Mouse (Mus musculus) stomach, embryonic 14.5 days (tissue): ENCODE data around the gene Grik5. TPM values are rescaled to one million over a fixed set of nuclear protein-coding genes. Genes with fewer than 3 reads are reported as not detected.

Experiments used
- ATAC-seq: fragments of 200-750 bp; cut with Nextera tagmentation; 2 replicates; pipeline ENCODE4 v1.8.0; 2017; ENCODE audit warnings: low read depth, moderate TSS enrichment; ENCODE audit not compliant: insufficient number of reproducible peaks, insufficient read depth, low FRiP score
- H3K27ac ChIP-seq: fragments of 300-500 bp; sonication (generic); 2 replicates; pipeline ENCODE4 v1.5.1; 2014; ENCODE audit warnings: mild to moderate bottlenecking, low read length, moderate library complexity, mixed read lengths
- H3K27me3 ChIP-seq: fragments of 300-500 bp; sonication (generic); 2 replicates; pipeline ENCODE4 v1.6.1; 2014; ENCODE audit warnings: low read length, control low read depth, mixed read lengths; ENCODE audit not compliant: control insufficient read depth, insufficient read depth
- H3K36me3 ChIP-seq: fragments of 300-500 bp; sonication (generic); 2 replicates; pipeline ENCODE4 v1.6.1; 2014; ENCODE audit warnings: mild to moderate bottlenecking, control low read depth, low read length, moderate library complexity, mixed read lengths; ENCODE audit not compliant: control insufficient read depth, insufficient read depth
- H3K4me1 ChIP-seq: fragments of 300-500 bp; sonication (generic); 2 replicates; pipeline ENCODE4 v1.6.1; 2014; ENCODE audit warnings: low read length, control low read depth, mixed read lengths; ENCODE audit not compliant: control insufficient read depth, insufficient read depth
- H3K4me2 ChIP-seq: fragments of 300-500 bp; sonication (generic); replicated peaks from 2 replicates; pipeline ENCODE4 v1.6.1; 2014; ENCODE audit warnings: low read depth, low read length, control low read depth
- H3K4me3 ChIP-seq: fragments of 300-500 bp; sonication (generic); 2 replicates; pipeline ENCODE4 v1.5.1; 2014; ENCODE audit warnings: low read depth, low read length, control low read depth
- H3K9ac ChIP-seq: fragments of 300-500 bp; sonication (generic); replicated peaks from 2 replicates; pipeline ENCODE4 v1.6.1; 2014; ENCODE audit warnings: low read depth, mild to moderate bottlenecking, control low read depth, low read length, moderate library complexity, mixed read lengths
- H3K9me3 ChIP-seq: fragments of 300-500 bp; sonication (generic); 2 replicates; pipeline ENCODE4 v1.6.1; 2016; ENCODE audit warnings: low read depth, low read length, control low read depth; ENCODE audit not compliant: control insufficient read depth
- WGBS: fragments of 180-500 bp; shearing (Covaris S2); extraction: QIAGEN DNeasy Blood & Tissue Kit; methylation state at CpG from one replicate; pipeline ENCODE4 v1.1.7; 2014; 5-methylcytosine and 5-hydroxymethylcytosine counted together
- microRNA-seq: library from miRNA; unstranded; fragments of <30 nt; microRNA quantifications from one replicate; pipeline ENCODE4, GENCODE M21; 2016
- polyA plus RNA-seq: library from polyadenylated mRNA; unstranded; fragments of >200 nt; fragmentation: Nextera tagmentation; extraction: Ambion mirVana; gene quantifications from 2 replicates; pipeline ENCODE4 v1.2.1, GENCODE M21; 2014

Gene Grik5
- polyA plus RNA-seq, 1 experiment from 2014 or later, result 12.3 TPM

- H3K27ac ChIP-seq, result no peak overlapping the region
- H3K9ac ChIP-seq, result no peak overlapping the region
- H3K4me2 ChIP-seq, result no peak overlapping the region
- WGBS, result 96% methylated on average over 3 of the region's 3 CpGs
- no peak for ATAC-seq
- no peaks in the 10 kb centered on the region for H3K27me3 ChIP-seq
- H3K36me3 ChIP-seq, result no peaks in the 10 kb centered on the region
- H3K4me3 ChIP-seq, result no peak overlapping the region
- H3K9me3 ChIP-seq, result no peaks in the 10 kb centered on the region
- peaks cover 2% of the 10 kb centered on the region; the same call in 1 of the 2 replicates for H3K4me1 ChIP-seq
Observed at GRCm38 (mm10) chr7:24970341-24970740, 101.8 kb downstream of the Grik5 start.

GRCm38 (mm10) chr7:24969805-24970204 is 102.3 kb downstream of the Grik5 start:
- Histone ChIP-seq H3K9ac (no peak overlapping the region), H3K4me3 (no peak overlapping the region), H3K27ac (no peak overlapping the region), H3K4me2 (no peak overlapping the region), H3K27me3 (no peaks in the 10 kb centered on the region), H3K36me3 (no peaks in the 10 kb centered on the region), H3K4me1 (peaks cover 2% of the 10 kb centered on the region; the same call in 1 of the 2 replicates), H3K9me3 (no peaks in the 10 kb centered on the region)
- WGBS, result 83% methylated on average over 12 of the region's 12 CpGs
- no peak for ATAC-seq

DNA sequence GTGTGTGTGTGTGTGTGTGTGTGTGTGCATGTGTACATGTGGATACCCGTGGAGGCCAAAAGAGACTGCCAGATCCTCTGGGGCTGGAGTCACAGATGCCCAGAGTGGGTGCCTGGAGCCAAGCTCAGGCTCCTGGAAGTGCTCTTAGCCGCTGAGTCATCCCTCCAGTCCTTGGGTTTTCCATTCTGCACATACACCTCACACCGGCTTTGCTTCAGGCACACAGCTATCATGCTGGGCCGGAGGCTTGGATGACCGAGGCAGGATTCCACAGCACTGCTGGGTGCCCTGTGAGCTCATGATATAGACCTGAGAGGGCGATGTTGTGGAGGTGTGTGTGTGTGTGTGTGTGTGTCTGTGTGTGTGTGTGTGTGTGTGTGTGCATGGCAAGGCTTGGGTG is 103.7 kb downstream of the Grik5 start:
- peaks cover 2% of the 10 kb centered on the region; the same call in 1 of the 2 replicates for H3K4me1 ChIP-seq
- H3K36me3 ChIP-seq, result no peaks in the 10 kb centered on the region
- no peaks in the 10 kb centered on the region for H3K9me3 ChIP-seq
- no peak overlapping the region for H3K9ac ChIP-seq
- no peaks in the 10 kb centered on the region for H3K27me3 ChIP-seq
- H3K4me3 ChIP-seq, result no peak overlapping the region
- ATAC-seq, result no peak
- H3K27ac ChIP-seq, result no peak overlapping the region
- no peak overlapping the region for H3K4me2 ChIP-seq
- WGBS, result 77% methylated on average over 6 of the region's 6 CpGs

DNA sequence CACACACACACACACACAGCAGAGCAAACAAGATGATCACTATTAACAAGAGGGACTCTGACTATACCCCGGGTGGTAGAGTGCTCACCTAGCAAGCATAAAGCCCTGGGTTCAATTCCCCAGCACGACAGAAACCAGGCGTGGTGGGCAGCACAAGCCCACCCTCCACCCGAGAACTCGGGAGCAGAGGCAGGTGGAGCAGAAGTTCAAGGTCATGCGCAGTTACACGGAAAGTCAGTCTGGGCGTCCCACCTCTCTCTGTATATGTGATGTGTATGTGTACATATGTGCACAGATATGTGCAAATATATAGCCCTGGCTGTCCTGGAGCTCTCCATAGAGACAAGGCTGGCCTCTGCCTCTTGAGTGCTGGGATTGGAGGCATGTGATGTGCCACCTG is 104.2 kb downstream of the Grik5 start:
- Histone ChIP-seq H3K27ac (no peak overlapping the region), H3K27me3 (no peaks in the 10 kb centered on the region), H3K4me2 (no peak overlapping the region), H3K9me3 (no peaks in the 10 kb centered on the region), H3K4me1 (peaks cover 2% of the 10 kb centered on the region; the same call in 1 of the 2 replicates), H3K9ac (no peak overlapping the region), H3K36me3 (no peaks in the 10 kb centered on the region), H3K4me3 (no peak overlapping the region)
- WGBS, result 73% methylated on average over 8 of the region's 8 CpGs
- ATAC-seq, result no peak

DNA sequence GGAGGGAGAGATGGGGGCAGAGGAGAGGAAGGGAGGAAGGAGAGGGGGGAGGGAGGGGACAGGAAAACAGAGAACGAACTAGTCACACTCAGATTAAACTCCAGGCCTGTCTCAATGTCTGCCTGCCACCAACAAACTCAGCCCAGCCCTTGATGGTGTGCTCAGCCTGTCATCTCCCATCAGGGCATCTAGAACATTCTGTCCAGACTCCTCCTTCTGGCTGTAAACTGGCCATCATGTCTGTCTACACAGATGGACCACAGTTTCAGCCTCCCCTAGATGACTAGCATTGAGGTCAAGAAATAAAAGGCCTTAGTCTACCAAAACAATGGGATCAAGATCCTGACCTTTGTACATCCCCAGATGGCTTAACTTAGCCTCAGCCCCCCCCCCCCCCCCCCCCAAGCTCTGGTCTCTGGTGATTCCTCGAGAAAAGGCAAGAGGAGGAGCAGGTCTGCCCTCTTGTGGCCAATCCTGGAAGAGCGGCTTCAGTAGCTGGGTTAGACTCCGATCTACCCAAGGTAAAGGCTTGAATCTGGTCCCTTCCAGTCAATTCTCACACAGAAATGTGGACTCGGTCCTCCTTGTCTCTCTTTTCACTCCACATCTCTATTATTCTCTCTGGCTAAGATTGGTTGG is 107.1 kb downstream of the Grik5 start:
- ATAC-seq, result no peak; the same call in 1 of the 2 replicates
- no peak overlapping the region for H3K27ac ChIP-seq
- no peaks in the 10 kb centered on the region for H3K27me3 ChIP-seq
- no peak overlapping the region for H3K4me2 ChIP-seq
- H3K4me1 ChIP-seq, result no peaks in the 10 kb centered on the region
- H3K9ac ChIP-seq, result no peak overlapping the region
- H3K4me3 ChIP-seq, result no peak overlapping the region
- H3K36me3 ChIP-seq, result no peaks in the 10 kb centered on the region
- WGBS, result 10% methylated on average over 5 of the region's 5 CpGs
- no peaks in the 10 kb centered on the region for H3K9me3 ChIP-seq

DNA sequence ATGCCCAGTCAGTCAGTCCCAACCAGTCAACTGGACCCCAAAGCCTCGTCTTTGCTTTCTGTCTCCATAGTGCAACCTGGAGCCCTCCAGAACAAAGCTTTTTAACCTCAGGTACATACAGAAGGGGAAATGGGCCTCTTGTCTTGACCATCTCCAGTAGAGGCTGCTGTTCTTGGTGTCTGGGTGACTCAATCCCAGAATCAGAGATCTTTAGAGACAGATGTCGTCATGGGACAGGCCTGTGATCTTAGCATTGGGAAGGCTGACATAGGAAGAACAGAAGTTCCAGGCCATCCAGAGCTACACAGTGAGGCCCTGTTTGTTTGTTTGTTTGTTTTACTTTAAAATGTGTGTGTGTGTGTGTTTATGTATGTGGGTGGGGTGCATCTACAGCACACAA is 107.9 kb downstream of the Grik5 start:
- no peak overlapping the region for H3K4me3 ChIP-seq
- H3K9ac ChIP-seq, result no peak overlapping the region
- H3K27me3 ChIP-seq, result no peaks in the 10 kb centered on the region
- no peaks in the 10 kb centered on the region for H3K9me3 ChIP-seq
- H3K27ac ChIP-seq, result no peak overlapping the region
- no peak overlapping the region for H3K4me2 ChIP-seq
- H3K36me3 ChIP-seq, result no peaks in the 10 kb centered on the region
- WGBS, result 72% methylated on average over 2 of the region's 2 CpGs
- no peaks in the 10 kb centered on the region for H3K4me1 ChIP-seq
- no peak for ATAC-seq

Small RNAs within 50 kb of the gene (microRNA-seq; reads per million reads assigned to microRNA genes)
- gene Mir6537, result not detected
- gene Mir7046, result not detected
- not detected for gene Mir7047

Other genes starting within 250 kb of the Grik5 start
- 15.6 and 16.7 TPM in 2 replicates for gene Gm9844, start 210.1 kb downstream of the Grik5 start, polyA plus RNA-seq
- gene Lypd4, start 202.4 kb downstream of the Grik5 start, polyA plus RNA-seq, result not detected in 2 replicates
- gene Dmrtc2, start 202.3 kb downstream of the Grik5 start, polyA plus RNA-seq, result not detected in 2 replicates
- gene Rps19, start 188.0 kb downstream of the Grik5 start, polyA plus RNA-seq, result 3,189 and 3,445 TPM in 2 replicates
- gene Cd79a, start 175.0 kb downstream of the Grik5 start, polyA plus RNA-seq, result 0.33 TPM in 1 of 2 replicates, not detected in the other
- 88.8 and 89.9 TPM in 2 replicates for gene Arhgef1, start 169.4 kb downstream of the Grik5 start, polyA plus RNA-seq
- not detected in 2 replicates for gene Gm4881, start 127.9 kb downstream of the Grik5 start, polyA plus RNA-seq
- gene Rabac1, start 99.6 kb downstream of the Grik5 start, polyA plus RNA-seq, result 191 and 198 TPM in 2 replicates
- gene Atp1a3, start 66.4 kb downstream of the Grik5 start, polyA plus RNA-seq, result 2.8 and 3.2 TPM in 2 replicates
- 25.9 and 27.9 TPM in 2 replicates for gene Zfp574, start 221 bp upstream of the Grik5 start, polyA plus RNA-seq
- 1.8 and 2.3 TPM in 2 replicates for gene Pou2f2, start 107.4 kb upstream of the Grik5 start, polyA plus RNA-seq
- 7.5 and 8.7 TPM in 2 replicates for gene Dedd2, start 148.3 kb upstream of the Grik5 start, polyA plus RNA-seq
- gene Zfp526, start 149.1 kb upstream of the Grik5 start, polyA plus RNA-seq, result 3.7 and 4.2 TPM in 2 replicates
- 14.7 and 15.9 TPM in 2 replicates for gene Gsk3a, start 165.5 kb upstream of the Grik5 start, polyA plus RNA-seq
- 25.8 and 27.7 TPM in 2 replicates for gene Erf, start 178.4 kb upstream of the Grik5 start, polyA plus RNA-seq
- 51.4 and 54.1 TPM in 2 replicates for gene Cic, start 195.4 kb upstream of the Grik5 start, polyA plus RNA-seq
- 274 and 284 TPM in 2 replicates for gene Pafah1b3, start 225.6 kb upstream of the Grik5 start, polyA plus RNA-seq
- gene Prr19, start 229.1 kb upstream of the Grik5 start, polyA plus RNA-seq, result 0.76 and 1.1 TPM in 2 replicates
- gene Tmem145, start 233.8 kb upstream of the Grik5 start, polyA plus RNA-seq, result 1.9 and 2.0 TPM in 2 replicates
- 12.2 and 13.0 TPM in 2 replicates for gene Megf8, start 244.8 kb upstream of the Grik5 start, polyA plus RNA-seq